Mouse (Mus musculus) forebrain, embryonic 11.5 days (tissue): ENCODE data around the gene Cdh1. TPM values are rescaled to one million over a fixed set of nuclear protein-coding genes. Genes with fewer than 3 reads are reported as not detected.

Experiments used
- ATAC-seq: fragments of 200-750 bp; cut with Nextera tagmentation; replicated peaks from 2 replicates; pipeline ENCODE4 v1.8.0; 2017; ENCODE audit warnings: moderate TSS enrichment; ENCODE audit not compliant: low FRiP score
- DNase-seq: peaks from one replicate; pipeline ENCODE4 v3.0.0-alpha.2; 2017; ENCODE audit warnings: low spot score
- H3K27ac ChIP-seq: fragments of 300-500 bp; sonication (generic); 2 replicates; pipeline ENCODE4 v1.5.1; 2014; ENCODE audit warnings: low read depth, low read length
- H3K27me3 ChIP-seq: fragments of 300-500 bp; sonication (generic); 2 replicates; pipeline ENCODE4 v1.6.1; 2014; ENCODE audit warnings: mild to moderate bottlenecking, low read length, mixed read lengths; ENCODE audit not compliant: control insufficient read depth, insufficient read depth
- H3K36me3 ChIP-seq: fragments of 300-500 bp; sonication (generic); 2 replicates; pipeline ENCODE4 v1.6.1; 2014; ENCODE audit warnings: mild to moderate bottlenecking, low read length, moderate library complexity, mixed read lengths; ENCODE audit not compliant: control insufficient read depth, insufficient read depth
- H3K4me1 ChIP-seq: fragments of 300-500 bp; sonication (generic); replicated peaks from 2 replicates; pipeline ENCODE4 v1.6.1; 2014; ENCODE audit warnings: low read length, mixed read lengths; ENCODE audit not compliant: control insufficient read depth, insufficient read depth
- H3K4me2 ChIP-seq: fragments of 300-500 bp; sonication (generic); 2 replicates; pipeline ENCODE4 v1.6.1; 2014; ENCODE audit warnings: low read depth, mild to moderate bottlenecking, low read length, moderate library complexity, mixed read lengths; ENCODE audit not compliant: severe bottlenecking
- H3K4me3 ChIP-seq: fragments of 300-500 bp; sonication (generic); 2 replicates; pipeline ENCODE4 v1.5.1; 2014; ENCODE audit warnings: low read depth, low read length
- H3K9ac ChIP-seq: fragments of 300-500 bp; sonication (generic); 2 replicates; pipeline ENCODE4 v1.6.1; 2014; ENCODE audit warnings: low read length
- H3K9me3 ChIP-seq: fragments of 300-500 bp; sonication (generic); 2 replicates; pipeline ENCODE4 v1.6.1; 2016; ENCODE audit warnings: low read length, mixed read lengths; ENCODE audit not compliant: control insufficient read depth
- WGBS: fragments of 180-500 bp; shearing (Covaris S2); extraction: QIAGEN DNeasy Blood & Tissue Kit; methylation state at CpG from one replicate; pipeline ENCODE4 v1.1.7; 2014; 5-methylcytosine and 5-hydroxymethylcytosine counted together
- polyA plus RNA-seq: library from polyadenylated mRNA; unstranded; fragments of >200 nt; fragmentation: Nextera tagmentation; extraction: Ambion mirVana; gene quantifications from 2 replicates; pipeline ENCODE4 v1.2.1, GENCODE M21; 2014

Cdh1 gene
- polyA plus RNA-seq, 1 experiment from 2014 or later = 5.1 TPM

- WGBS = 75% methylated on average over 5 of the region's 5 CpGs
- Histone ChIP-seq H3K36me3 (no peaks in the 10 kb centered on the region), H3K9me3 (no peaks in the 10 kb centered on the region), H3K27me3 (no peaks in the 10 kb centered on the region), H3K4me1 (no peaks in the 10 kb centered on the region; the same call in 1 of the 2 replicates), H3K27ac (no peak overlapping the region), H3K4me3 (no peak overlapping the region), H3K9ac (no peak overlapping the region), H3K4me2 (no peak overlapping the region)
- no peak for ATAC-seq
- no peak for DNase-seq
Measured at GRCm38 (mm10) chr8:106614704-106615103, 11.6 kb downstream of the Cdh1 start.

DNA sequence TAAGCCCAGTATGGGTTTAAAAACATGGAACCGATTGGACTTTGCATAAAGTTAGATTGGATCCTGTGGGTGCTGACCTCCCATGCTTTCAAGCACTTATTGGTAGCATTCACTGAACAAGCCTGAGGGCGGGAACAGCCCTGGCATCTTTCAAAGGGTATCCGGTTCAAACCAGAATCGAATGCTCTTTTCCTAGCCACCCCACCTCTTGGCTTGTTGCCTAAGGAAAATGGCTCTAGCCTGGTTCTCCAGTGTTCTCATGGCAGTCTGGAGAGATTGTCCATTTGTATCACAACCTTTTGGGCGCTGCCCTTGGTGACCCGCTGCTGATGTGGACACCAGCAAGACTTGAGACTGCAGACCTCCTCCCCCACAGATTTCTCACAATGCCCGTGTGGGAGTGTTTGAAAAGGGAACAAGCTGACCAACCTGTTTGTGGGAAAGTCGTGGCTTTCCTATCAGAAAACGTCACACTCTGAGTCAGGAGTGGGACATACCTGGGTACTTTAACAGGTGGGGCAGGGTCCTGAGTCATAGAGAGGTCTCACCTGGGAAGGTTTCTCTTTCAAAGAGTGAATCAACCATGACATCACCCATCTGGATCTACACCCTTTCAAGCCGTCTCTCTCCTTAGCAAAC lies 12.6 kb downstream of the Cdh1 start:
- H3K4me3 ChIP-seq = no peak overlapping the region
- DNase-seq = no peak
- H3K4me1 ChIP-seq = no peaks in the 10 kb centered on the region; the same call in 1 of the 2 replicates
- ATAC-seq = no peak
- no peak overlapping the region for H3K4me2 ChIP-seq
- WGBS = 73% methylated on average over 10 of the region's 10 CpGs
- no peak overlapping the region for H3K27ac ChIP-seq
- H3K36me3 ChIP-seq = no peaks in the 10 kb centered on the region
- H3K9me3 ChIP-seq = no peaks in the 10 kb centered on the region
- no peak overlapping the region for H3K9ac ChIP-seq
- no peaks in the 10 kb centered on the region for H3K27me3 ChIP-seq

DNA sequence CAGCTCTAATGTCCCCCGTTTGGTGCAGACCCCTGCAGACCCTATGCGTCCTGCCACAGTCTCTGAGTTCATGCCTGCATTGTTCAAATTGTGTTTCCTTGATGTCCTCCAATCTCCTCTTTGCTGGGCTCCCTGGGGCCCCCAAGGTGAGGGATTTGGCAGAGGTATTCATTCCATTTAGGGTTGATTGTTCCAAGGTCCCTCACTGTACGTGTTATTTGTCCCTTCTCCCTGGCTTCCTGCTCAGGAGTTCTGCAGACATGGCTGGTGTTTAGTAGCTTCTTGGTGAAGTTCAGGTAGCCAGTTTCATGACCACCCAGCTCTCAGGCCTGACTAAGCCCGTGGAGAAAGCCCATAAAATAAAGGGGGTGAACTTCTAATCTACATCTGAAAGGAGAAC lies 13.5 kb downstream of the Cdh1 start:
- Histone ChIP-seq H3K4me1 (no peaks in the 10 kb centered on the region; the same call in 1 of the 2 replicates), H3K9ac (no peak overlapping the region), H3K9me3 (no peaks in the 10 kb centered on the region), H3K36me3 (no peaks in the 10 kb centered on the region), H3K27ac (no peak overlapping the region), H3K4me2 (no peak overlapping the region), H3K27me3 (no peaks in the 10 kb centered on the region), H3K4me3 (no peak overlapping the region)
- no peak for ATAC-seq
- no peak for DNase-seq
- WGBS = 28% methylated on average over 4 of the region's 4 CpGs

DNA sequence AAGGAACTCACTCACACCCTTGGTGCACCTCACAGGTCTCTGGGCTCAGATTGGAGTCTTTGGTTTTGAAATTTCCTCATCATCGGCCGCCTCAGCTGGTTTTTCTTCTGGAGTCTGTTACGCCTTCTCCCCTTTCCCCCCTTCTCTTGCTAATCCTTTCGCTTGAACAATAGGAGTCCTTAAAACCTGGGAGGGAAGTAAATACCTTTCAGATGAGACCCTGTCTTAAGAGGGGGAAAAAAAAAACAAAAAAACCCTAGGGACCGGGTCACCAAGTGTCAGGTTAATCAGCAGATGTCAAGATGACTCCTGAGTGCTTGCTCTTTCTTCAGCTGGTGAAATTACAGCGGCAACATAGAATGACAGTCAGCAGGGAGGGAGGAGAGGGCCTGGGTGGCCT lies 14.0 kb downstream of the Cdh1 start:
- no peaks in the 10 kb centered on the region for H3K36me3 ChIP-seq
- no peaks in the 10 kb centered on the region; the same call in 1 of the 2 replicates for H3K4me1 ChIP-seq
- H3K4me2 ChIP-seq = no peak overlapping the region
- ATAC-seq (no peak), DNase-seq (no peak)
- H3K27me3 ChIP-seq = no peaks in the 10 kb centered on the region
- H3K9me3 ChIP-seq = no peaks in the 10 kb centered on the region
- H3K27ac ChIP-seq = no peak overlapping the region
- H3K9ac ChIP-seq = no peak overlapping the region
- no peak overlapping the region for H3K4me3 ChIP-seq
- WGBS = 10% methylated on average over 6 of the region's 6 CpGs

GRCm38 (mm10) chr8:106617865-106618264 lies 14.7 kb downstream of the Cdh1 start:
- no peak overlapping the region for H3K4me3 ChIP-seq
- no peaks in the 10 kb centered on the region for H3K36me3 ChIP-seq
- 68% methylated on average over 6 of the region's 6 CpGs for WGBS
- no peak overlapping the region for H3K4me2 ChIP-seq
- DNase-seq (no peak), ATAC-seq (no peak)
- no peaks in the 10 kb centered on the region for H3K9me3 ChIP-seq
- H3K27ac ChIP-seq = no peak overlapping the region
- no peak overlapping the region for H3K9ac ChIP-seq
- no peaks in the 10 kb centered on the region; the same call in 1 of the 2 replicates for H3K4me1 ChIP-seq
- H3K27me3 ChIP-seq = no peaks in the 10 kb centered on the region

GRCm38 (mm10) chr8:106618324-106618723 lies 15.2 kb downstream of the Cdh1 start:
- no peak overlapping the region for H3K27ac ChIP-seq
- H3K4me1 ChIP-seq = no peaks in the 10 kb centered on the region; the same call in 1 of the 2 replicates
- no peak overlapping the region for H3K9ac ChIP-seq
- H3K4me2 ChIP-seq = no peak overlapping the region
- DNase-seq (no peak), ATAC-seq (no peak)
- H3K4me3 ChIP-seq = no peak overlapping the region
- H3K36me3 ChIP-seq = no peaks in the 10 kb centered on the region
- no peaks in the 10 kb centered on the region for H3K27me3 ChIP-seq
- H3K9me3 ChIP-seq = no peaks in the 10 kb centered on the region
- 70% methylated on average over 6 of the region's 6 CpGs for WGBS

DNA sequence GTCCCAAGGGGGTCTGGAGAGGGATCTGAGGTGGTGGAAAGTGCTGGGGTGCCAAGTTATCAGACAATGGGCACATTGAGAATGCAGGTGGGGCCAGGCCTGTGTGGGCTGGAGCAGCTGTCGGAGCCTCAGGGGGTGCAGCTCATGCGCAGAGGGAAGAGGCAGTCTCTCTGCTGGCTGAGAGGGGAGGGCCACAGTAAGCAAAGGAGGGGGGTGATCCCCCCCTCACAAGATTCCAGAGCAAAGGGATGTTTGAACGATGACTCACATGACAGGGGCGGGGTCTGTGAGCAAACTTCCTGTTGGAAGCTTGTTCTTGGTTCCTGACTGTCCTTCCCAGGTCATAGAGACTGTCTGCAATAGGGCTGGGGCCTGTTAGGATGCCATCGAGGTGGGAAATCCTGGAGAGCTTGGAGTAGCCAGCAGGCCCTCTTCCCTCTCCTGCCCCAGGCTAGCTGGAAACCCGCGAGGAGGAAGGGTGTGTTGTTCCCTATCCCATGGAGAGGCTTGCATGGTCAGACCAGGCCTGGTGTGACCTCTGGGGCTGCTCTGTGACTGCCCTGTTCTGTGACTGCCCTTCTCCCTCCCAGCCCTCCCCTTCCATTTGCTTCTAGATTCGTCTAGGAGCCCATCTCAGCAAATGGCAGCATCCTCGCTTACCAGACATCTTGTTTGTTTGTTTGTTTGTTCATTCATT lies 16.5 kb downstream of the Cdh1 start:
- 64% methylated on average over 9 of the region's 9 CpGs for WGBS
- peak overlapping the region; percentile 31; the same call in 1 of the 2 replicates for H3K27ac ChIP-seq
- no peaks in the 10 kb centered on the region for H3K27me3 ChIP-seq
- no peak overlapping the region for H3K4me3 ChIP-seq
- no peak overlapping the region for H3K4me2 ChIP-seq
- H3K9ac ChIP-seq = no peak overlapping the region
- ATAC-seq = no peak
- H3K9me3 ChIP-seq = no peaks in the 10 kb centered on the region
- peak; percentile 63 for DNase-seq
- no peaks in the 10 kb centered on the region for H3K36me3 ChIP-seq
- no peaks in the 10 kb centered on the region; the same call in 1 of the 2 replicates for H3K4me1 ChIP-seq

- Histone ChIP-seq H3K9ac (no peak overlapping the region), H3K4me1 (no peaks in the 10 kb centered on the region; the same call in 1 of the 2 replicates), H3K9me3 (no peaks in the 10 kb centered on the region), H3K27me3 (no peaks in the 10 kb centered on the region), H3K27ac (no peak overlapping the region), H3K4me2 (no peak overlapping the region), H3K4me3 (no peak overlapping the region), H3K36me3 (no peaks in the 10 kb centered on the region)
- ATAC-seq = no peak
- 96% methylated on average over 2 of the region's 2 CpGs for WGBS
- no peak for DNase-seq
Measured at GRCm38 (mm10) chr8:106620488-106620887, 17.3 kb downstream of the Cdh1 start.
